Mouse (Mus musculus): ENCODE measurements around the gene Jmjd1c. TPM values are rescaled to one million over a fixed set of nuclear protein-coding genes. Genes with fewer than 3 reads are reported as not detected.

Gene Jmjd1c
- polyA plus RNA-seq, 1 experiment from 2014 or later = 42.4 TPM

- Histone ChIP-seq H3K4me1 (ENCODE audit: control insufficient read depth in 2 of 2, insufficient read depth in 2 of 2, low read length in 2 of 2) (peaks cover 4 to 8% of the 10 kb centered on the region in 2 experiments; a peak in 3 of 4 replicates), H3K36me3 (ENCODE audit: control insufficient read depth, insufficient read depth, low read length) (no peaks in the 10 kb centered on the region), H3K27me3 (ENCODE audit: control insufficient read depth, insufficient read depth, low read length) (no peaks in the 10 kb centered on the region), H3K27ac (replicated peaks in 1 of 2; ENCODE audit: control insufficient read depth in 1 of 2, insufficient read depth in 1 of 2, low read depth in 2 of 2, low read length in 2 of 2) (no peak overlapping the region), H3K4me3 (ENCODE audit: control insufficient read depth in 1 of 2, insufficient read depth in 1 of 2, low read depth in 1 of 2, low read length in 2 of 2) (no peak overlapping the region), H3K9ac (ENCODE audit: low read length) (no peak overlapping the region), H3K9me3 (ENCODE audit: control insufficient read depth, low read length) (no peaks in the 10 kb centered on the region), H3K4me2 (ENCODE audit: low read length) (no peak overlapping the region)
- ATAC-seq (ENCODE audit: insufficient number of reproducible peaks, insufficient read depth, low FRiP score, low read depth) = no peak
- WGBS = 86% methylated on average over 6 of the region's 6 CpGs
Observed at GRCm38 (mm10) chr10:67301046-67301445, 205.1 kb downstream of the Jmjd1c start.

- Histone ChIP-seq H3K27me3 (ENCODE audit: control insufficient read depth, insufficient read depth, low read length) (no peaks in the 10 kb centered on the region), H3K36me3 (ENCODE audit: control insufficient read depth, insufficient read depth, low read length) (no peaks in the 10 kb centered on the region), H3K9ac (ENCODE audit: low read length) (no peak overlapping the region), H3K9me3 (ENCODE audit: control insufficient read depth, low read length) (no peaks in the 10 kb centered on the region), H3K4me3 (ENCODE audit: control insufficient read depth in 1 of 2, insufficient read depth in 1 of 2, low read depth in 1 of 2, low read length in 2 of 2) (no peak overlapping the region), H3K4me2 (ENCODE audit: low read length) (no peak overlapping the region), H3K27ac (replicated peaks in 1 of 2; ENCODE audit: control insufficient read depth in 1 of 2, insufficient read depth in 1 of 2, low read depth in 2 of 2, low read length in 2 of 2) (no peak overlapping the region), H3K4me1 (ENCODE audit: control insufficient read depth in 2 of 2, insufficient read depth in 2 of 2, low read length in 2 of 2) (peaks cover 2 to 5% of the 10 kb centered on the region in 2 experiments; a peak in 3 of 4 replicates)
- WGBS = 57% methylated on average over 2 of the region's 2 CpGs
- no peak for ATAC-seq (ENCODE audit: insufficient number of reproducible peaks, insufficient read depth, low FRiP score, low read depth)
Observed at GRCm38 (mm10) chr10:67302340-67302739, 206.4 kb downstream of the Jmjd1c start.

Other genes with a start within 250 kb of the Jmjd1c start
- 28.7 and 31.5 TPM in 2 replicates for gene Reep3, start 820 bp downstream of the Jmjd1c start, polyA plus RNA-seq (2014; fragmentation: Nextera tagmentation; extraction: Ambion mirVana)
- gene Nrbf2, start 189.2 kb downstream of the Jmjd1c start, polyA plus RNA-seq (2014; fragmentation: Nextera tagmentation; extraction: Ambion mirVana) = 31.0 and 33.4 TPM in 2 replicates

Measured in heart, embryonic 14.5 days (tissue).